Mouse (Mus musculus) liver, adult 2 months (tissue): Measurements from ENCODE around the gene Jagn1.

Source experiments
- CTCF ChIP-seq: fragments of 200-500 bp; IDR thresholded peaks from 2 replicates; pipeline ENCODE4 v1.5.1; 2011; ENCODE audit warnings: low read depth, low read length, control low read depth
- POLR2A ChIP-seq: fragments of 200-500 bp; IDR thresholded peaks from 2 replicates; pipeline ENCODE4 v1.6.1; 2011; ENCODE audit warnings: low read length, control low read depth; ENCODE audit not compliant: insufficient read depth; ENCODE audit errors: extremely low read depth

GRCm38 (mm10) chr6:113442087-113442441 lies 305 bp upstream of the Jagn1 start:
- TF ChIP-seq CTCF (no peak), POLR2A (no peak)
